Mouse (Mus musculus) limb, embryonic 12.5 days (tissue): ENCODE measurements around the gene B4galt2. TPM values are rescaled to one million over a fixed set of nuclear protein-coding genes. Genes with fewer than 3 reads are reported as not detected.

Source experiments
- ATAC-seq: fragments of 200-750 bp; cut with Nextera tagmentation; 2 replicates; pipeline ENCODE4 v1.8.0; 2017; ENCODE audit warnings: low read depth, moderate TSS enrichment; ENCODE audit not compliant: insufficient number of reproducible peaks, insufficient read depth, low FRiP score, low TSS enrichment
- H3K27ac ChIP-seq: fragments of 300-500 bp; sonication (generic); 2 replicates; pipeline ENCODE4 v1.5.1; 2016; ENCODE audit warnings: mild to moderate bottlenecking, moderate library complexity
- H3K27me3 ChIP-seq: fragments of 300-500 bp; sonication (generic); 2 replicates; pipeline ENCODE4 v1.6.1; 2016; ENCODE audit warnings: mild to moderate bottlenecking, moderate library complexity
- H3K36me3 ChIP-seq: fragments of 300-500 bp; sonication (generic); 2 replicates; pipeline ENCODE4 v1.6.1; 2016; ENCODE audit warnings: mild to moderate bottlenecking, moderate library complexity
- H3K4me1 ChIP-seq: fragments of 300-500 bp; sonication (generic); replicated peaks from 2 replicates; pipeline ENCODE4 v1.6.1; 2016
- H3K4me2 ChIP-seq: fragments of 300-500 bp; sonication (generic); 2 replicates; pipeline ENCODE4 v1.6.1; 2016; ENCODE audit warnings: mild to moderate bottlenecking, moderate library complexity
- H3K4me3 ChIP-seq: fragments of 300-500 bp; sonication (generic); replicated peaks from 2 replicates; pipeline ENCODE4 v1.5.1; 2016; ENCODE audit warnings: mild to moderate bottlenecking
- H3K9ac ChIP-seq: fragments of 300-500 bp; sonication (generic); replicated peaks from 2 replicates; pipeline ENCODE4 v1.6.1; 2016; ENCODE audit warnings: mild to moderate bottlenecking, moderate library complexity
- H3K9me3 ChIP-seq: fragments of 300-500 bp; sonication (generic); 2 replicates; pipeline ENCODE4 v1.6.1; 2016; ENCODE audit warnings: mild to moderate bottlenecking, moderate library complexity
- WGBS: fragments of 180-500 bp; shearing (Covaris S2); methylation state at CpG from one replicate; pipeline ENCODE4 v1.1.7; 2016; 5-methylcytosine and 5-hydroxymethylcytosine counted together
- polyA plus RNA-seq: library from polyadenylated mRNA; unstranded; fragments of >200 nt; fragmentation: Nextera tagmentation; extraction: Ambion mirVana; gene quantifications from 2 replicates; pipeline ENCODE4 v1.2.1, GENCODE M21; 2016

The B4galt2 gene
- 36.4 and 39.8 TPM in 2 replicates for polyA plus RNA-seq

DNA sequence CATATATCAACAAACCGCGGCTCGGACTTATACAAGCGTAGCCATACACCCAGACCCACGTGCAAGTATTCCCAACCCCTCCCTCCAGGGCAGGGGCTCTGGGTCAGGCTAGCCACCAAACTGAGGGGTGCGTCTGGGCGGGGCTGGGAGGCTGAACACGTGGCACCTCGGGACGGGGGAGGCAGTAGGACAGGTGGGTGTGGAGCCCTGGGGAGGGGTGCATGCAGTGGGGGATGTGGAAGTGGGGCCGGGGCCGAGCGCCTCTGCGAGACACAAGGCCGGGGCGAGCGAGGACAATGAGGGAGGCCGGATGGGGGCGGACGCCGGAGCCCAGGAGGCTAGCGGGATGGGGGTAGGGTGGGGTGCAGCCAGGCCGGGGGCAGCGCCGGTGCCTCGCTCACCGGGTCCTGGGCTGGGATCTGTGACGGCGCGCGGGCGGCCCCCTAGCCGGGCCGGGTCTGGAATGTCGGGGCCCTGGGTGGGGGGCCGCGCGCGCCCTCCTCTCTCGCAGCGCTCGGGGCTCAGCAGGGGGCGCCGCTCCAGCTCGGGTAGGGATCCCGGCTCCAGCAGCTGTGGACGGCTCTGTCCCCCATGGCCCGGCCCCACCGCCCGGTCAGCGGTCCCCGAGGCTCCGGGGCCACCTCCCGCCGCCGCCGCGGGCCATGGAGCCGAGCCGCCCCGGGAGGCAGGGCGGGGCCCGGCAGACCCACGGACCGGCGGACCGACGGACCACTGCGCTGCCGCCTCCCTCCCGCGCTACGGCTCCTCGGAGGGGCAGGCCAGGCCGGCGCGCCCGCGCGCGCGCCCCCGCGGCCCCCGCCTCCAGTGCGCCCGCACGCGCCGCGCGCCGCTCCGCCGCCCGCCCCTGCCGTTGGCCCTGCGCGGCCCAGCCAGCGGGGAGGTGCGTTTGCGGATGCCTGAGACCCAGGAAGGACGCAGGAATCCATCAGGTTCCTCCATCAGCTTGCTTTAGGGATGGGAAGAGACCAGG is at the start of gene B4galt2:
Gene B4galt2 (minus strand): TSS at position 787 of the 991 bp plus-strand sequence.
- 1% methylated on average over 80 of the region's 103 CpGs for WGBS
- H3K36me3 ChIP-seq = peaks cover 51% of the 10 kb centered on the region

DNA sequence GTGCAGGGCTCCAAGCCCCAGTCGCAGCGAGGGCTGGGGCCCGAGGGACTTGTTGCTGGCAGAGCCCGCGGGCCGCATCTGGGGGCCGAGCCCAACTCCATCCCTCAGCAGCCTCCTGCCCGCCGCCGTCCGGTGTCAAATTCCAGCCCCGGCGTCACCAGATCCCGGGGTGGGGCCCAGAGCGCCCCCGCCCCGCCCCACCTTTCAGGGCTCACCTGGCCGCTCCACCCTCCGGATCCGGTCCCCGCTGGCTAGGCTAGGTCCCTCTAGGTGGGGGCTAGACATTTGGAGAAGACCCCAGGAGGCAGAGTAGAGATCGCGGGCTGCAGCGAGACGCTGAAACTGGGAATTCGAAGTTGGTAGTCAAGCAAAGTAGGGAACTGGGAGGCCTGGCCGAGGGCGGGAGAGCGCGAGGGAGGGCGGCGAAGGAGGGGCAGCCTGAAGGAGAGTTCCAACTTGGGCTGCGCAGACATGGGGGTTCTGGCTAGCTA is 46.1 kb upstream of the B4galt2 start, which contains the start of gene Artn:
Gene Artn (minus strand): TSS at position 373 of the 491 bp plus-strand sequence.
- under 1% methylated on average over 33 of the region's 33 CpGs for WGBS
- peak; percentile 41; the same call in 1 of the 2 replicates for ATAC-seq
- Histone ChIP-seq H3K9ac (peak within 1 kb of the TSS; percentile 64), H3K27ac (peak within 1 kb of the TSS; percentile 82), H3K9me3 (no peaks in the 10 kb centered on the region), H3K4me3 (peak within 1 kb of the TSS; percentile 49), H3K4me2 (peak within 1 kb of the TSS; percentile 97), H3K27me3 (peaks cover 39% of the 10 kb centered on the region), H3K4me1 (peaks cover 40% of the 10 kb centered on the region), H3K36me3 (peaks cover 23% of the 10 kb centered on the region)

More for the DNA sequence above, at the start of gene B4galt2:
- peaks cover 35% of the 10 kb centered on the region for H3K4me1 ChIP-seq
- no peaks in the 10 kb centered on the region for H3K9me3 ChIP-seq
- peak within 1 kb of the TSS; percentile 83 for H3K27ac ChIP-seq
- no peaks in the 10 kb centered on the region for H3K27me3 ChIP-seq
- ATAC-seq = peak; percentile 53
- H3K4me3 ChIP-seq = peak within 1 kb of the TSS; percentile 84
- H3K4me2 ChIP-seq = peak within 1 kb of the TSS; percentile 86
- peak within 1 kb of the TSS; percentile 95 for H3K9ac ChIP-seq

- peak overlapping the region; percentile 49 for H3K4me3 ChIP-seq
- peak; percentile 21; the same call in 1 of the 2 replicates for ATAC-seq
- H3K27ac ChIP-seq = peak overlapping the region; percentile 82
- H3K4me2 ChIP-seq = peak overlapping the region; percentile 97
- H3K36me3 ChIP-seq = peaks cover 23% of the 10 kb centered on the region
- peak overlapping the region; percentile 64 for H3K9ac ChIP-seq
- H3K4me1 ChIP-seq = peaks cover 40% of the 10 kb centered on the region
- no peaks in the 10 kb centered on the region for H3K9me3 ChIP-seq
- H3K27me3 ChIP-seq = peaks cover 46% of the 10 kb centered on the region
- 1% methylated on average over 13 of the region's 13 CpGs for WGBS
These were observed 45.5 kb upstream of the B4galt2 start for GRCm38 (mm10) chr4:117928699-117929241.

GRCm38 (mm10) chr4:117928234-117928633 is 44.9 kb upstream of the B4galt2 start:
- Histone ChIP-seq H3K4me2 (peak overlapping the region; percentile 97), H3K27me3 (peaks cover 47% of the 10 kb centered on the region), H3K9me3 (no peaks in the 10 kb centered on the region), H3K36me3 (peaks cover 23% of the 10 kb centered on the region), H3K4me3 (peak overlapping the region; percentile 49), H3K9ac (no peak overlapping the region), H3K27ac (peak overlapping the region; percentile 31; the same call in 1 of the 2 replicates), H3K4me1 (peaks cover 40% of the 10 kb centered on the region)
- ATAC-seq = no peak; the same call in 1 of the 2 replicates
- 7% methylated on average over 6 of the region's 6 CpGs for WGBS

DNA sequence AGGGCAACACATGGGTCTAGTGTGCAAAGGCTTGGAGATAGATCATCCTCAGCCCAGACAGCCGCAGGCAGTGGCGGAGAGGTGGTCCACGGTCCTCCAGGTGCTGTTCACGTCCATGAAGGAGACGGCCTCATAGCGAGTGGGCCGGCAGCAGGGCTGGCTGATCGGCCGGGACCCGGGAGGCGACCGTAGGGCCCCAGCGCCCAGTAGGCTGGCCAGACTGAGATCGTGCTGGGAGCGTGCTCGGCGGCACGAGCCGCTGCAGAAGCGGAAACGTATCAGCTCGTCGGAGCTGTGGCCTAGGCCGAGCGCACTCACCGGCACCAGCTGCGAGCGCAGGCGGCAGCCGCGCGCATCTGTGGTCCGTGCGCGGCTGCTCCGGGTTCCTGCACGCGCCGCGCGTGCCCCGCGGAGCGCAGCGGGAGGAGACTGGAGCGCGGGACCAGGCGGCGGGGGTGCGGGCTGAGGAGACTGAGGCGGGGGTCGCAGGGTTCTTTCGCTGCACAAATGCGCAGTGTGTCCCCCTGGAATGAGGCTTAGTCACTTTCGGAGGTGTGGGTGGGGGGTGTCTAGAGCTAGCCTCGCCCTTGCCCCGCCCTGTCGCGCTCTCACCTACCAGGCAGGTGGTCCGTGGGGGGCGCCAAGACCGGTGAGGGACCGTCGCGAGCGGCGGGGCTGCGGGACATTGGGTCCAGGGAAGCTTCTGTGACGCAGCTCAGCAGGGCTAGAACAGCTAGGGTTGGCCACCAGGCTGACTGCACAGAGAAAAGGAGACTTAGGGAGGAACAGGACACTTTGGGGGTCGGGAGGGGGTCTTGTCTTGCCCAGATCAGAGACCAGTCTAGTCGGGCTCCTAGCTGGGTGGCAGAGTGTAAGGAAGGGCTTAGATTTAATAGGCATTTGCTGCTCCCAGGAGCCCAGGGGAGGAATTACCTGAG is 43.5 kb upstream of the B4galt2 start:
- peak overlapping the region; percentile 49 for H3K4me3 ChIP-seq
- WGBS = 1% methylated on average over 71 of the region's 71 CpGs
- H3K27me3 ChIP-seq = peaks cover 49% of the 10 kb centered on the region

DNA sequence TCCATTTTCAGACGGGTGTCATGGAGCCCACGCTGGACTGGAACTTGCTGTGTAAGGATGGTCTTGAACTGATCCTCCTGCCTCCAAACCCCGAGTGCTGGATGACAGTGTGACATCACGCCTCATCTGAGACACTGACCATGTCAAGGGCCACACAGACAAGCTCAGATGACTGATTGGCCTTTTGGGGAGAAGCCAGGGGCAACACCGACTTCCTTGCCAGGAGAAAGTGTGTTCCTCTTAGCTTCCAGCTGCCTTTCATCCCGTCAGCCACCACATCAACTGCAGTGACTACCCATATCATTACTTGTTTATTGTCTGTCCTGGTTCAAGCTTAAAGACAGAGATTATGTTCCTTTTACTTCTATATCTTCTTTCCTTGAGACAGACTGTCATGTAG is 41.6 kb upstream of the B4galt2 start:
- Histone ChIP-seq H3K27ac (no peak overlapping the region), H3K9me3 (no peaks in the 10 kb centered on the region), H3K9ac (no peak overlapping the region), H3K4me2 (no peak overlapping the region), H3K4me3 (no peak overlapping the region), H3K27me3 (peaks cover 51% of the 10 kb centered on the region), H3K4me1 (peaks cover 36% of the 10 kb centered on the region), H3K36me3 (peaks cover 9% of the 10 kb centered on the region; the same call in 1 of the 2 replicates)
- ATAC-seq = no peak
- WGBS = 56% methylated on average over 6 of the region's 6 CpGs

More for the DNA sequence above, 43.5 kb upstream of the B4galt2 start:
- no peak overlapping the region for H3K27ac ChIP-seq
- no peak for ATAC-seq
- no peaks in the 10 kb centered on the region for H3K9me3 ChIP-seq
- peak overlapping the region; percentile 63 for H3K9ac ChIP-seq
- peaks cover 12% of the 10 kb centered on the region; the same call in 1 of the 2 replicates for H3K36me3 ChIP-seq
- H3K4me2 ChIP-seq = peak overlapping the region; percentile 97
- peaks cover 40% of the 10 kb centered on the region for H3K4me1 ChIP-seq

- Histone ChIP-seq H3K4me2 (no peak overlapping the region), H3K9ac (no peak overlapping the region), H3K36me3 (peaks cover 9% of the 10 kb centered on the region; the same call in 1 of the 2 replicates), H3K27ac (no peak overlapping the region), H3K4me3 (no peak overlapping the region), H3K9me3 (no peaks in the 10 kb centered on the region), H3K4me1 (peaks cover 23% of the 10 kb centered on the region), H3K27me3 (peaks cover 51% of the 10 kb centered on the region)
- WGBS = 61% methylated on average over 2 of the region's 2 CpGs
- ATAC-seq = no peak
These were observed 40.2 kb upstream of the B4galt2 start for GRCm38 (mm10) chr4:117923450-117923849.

DNA sequence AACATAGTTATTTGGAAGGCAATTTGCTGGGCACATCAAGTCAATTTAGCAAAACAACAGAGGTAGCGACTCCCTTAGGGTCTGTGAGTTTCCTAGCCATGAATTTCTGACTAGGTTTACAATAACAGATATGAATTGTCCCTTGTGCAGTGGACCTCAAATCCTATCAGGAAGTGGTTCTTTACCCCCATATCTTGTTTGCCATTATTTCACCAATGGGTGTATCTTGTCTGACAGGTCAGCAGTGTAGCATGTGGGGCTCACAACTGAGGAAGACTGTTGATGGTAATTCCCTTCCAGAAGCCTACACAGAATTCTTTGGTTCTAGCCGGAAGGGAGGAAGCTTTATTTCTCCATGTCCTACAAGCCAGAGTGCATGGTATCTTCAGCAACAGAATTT is 38.1 kb upstream of the B4galt2 start:
- H3K36me3 ChIP-seq = peaks cover 9% of the 10 kb centered on the region; the same call in 1 of the 2 replicates
- 80% methylated on average over 2 of the region's 2 CpGs for WGBS
- no peak overlapping the region for H3K27ac ChIP-seq
- no peak overlapping the region for H3K4me3 ChIP-seq
- no peak overlapping the region for H3K9ac ChIP-seq
- no peak for ATAC-seq
- peaks cover 3% of the 10 kb centered on the region; the same call in 1 of the 2 replicates for H3K4me1 ChIP-seq
- peaks cover 31% of the 10 kb centered on the region for H3K27me3 ChIP-seq
- no peak overlapping the region for H3K4me2 ChIP-seq
- H3K9me3 ChIP-seq = no peaks in the 10 kb centered on the region

GRCm38 (mm10) chr4:117918762-117919161 is 35.5 kb upstream of the B4galt2 start:
- no peaks in the 10 kb centered on the region for H3K36me3 ChIP-seq
- no peak overlapping the region for H3K9ac ChIP-seq
- H3K4me3 ChIP-seq = no peak overlapping the region
- H3K9me3 ChIP-seq = no peaks in the 10 kb centered on the region
- no peak overlapping the region for H3K27ac ChIP-seq
- H3K4me1 ChIP-seq = peaks cover 15% of the 10 kb centered on the region
- WGBS = 86% methylated on average over 5 of the region's 5 CpGs
- peaks cover 5% of the 10 kb centered on the region for H3K27me3 ChIP-seq
- ATAC-seq = no peak
- no peak overlapping the region for H3K4me2 ChIP-seq

DNA sequence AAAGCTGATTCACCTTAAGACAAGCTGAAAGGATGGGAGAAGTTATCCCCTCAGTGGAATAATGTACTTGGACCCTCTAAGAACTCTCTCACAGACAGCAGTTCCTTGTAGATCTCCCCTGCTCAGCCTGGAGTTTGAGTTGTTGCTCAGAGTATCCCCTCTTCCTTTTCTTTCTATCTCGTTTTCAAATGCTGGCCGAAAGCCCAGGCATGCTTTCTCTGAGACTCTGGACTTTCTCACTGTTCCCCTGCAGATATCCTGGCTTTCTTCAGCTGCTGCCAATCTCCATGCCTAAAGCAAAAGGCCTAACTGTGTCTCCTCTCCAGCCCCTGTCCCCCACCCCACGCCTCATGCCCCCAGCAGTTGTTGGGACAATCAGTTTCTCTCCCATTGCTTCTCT is 35.0 kb upstream of the B4galt2 start:
- ATAC-seq = no peak
- Histone ChIP-seq H3K4me1 (peaks cover 20% of the 10 kb centered on the region), H3K27ac (no peak overlapping the region), H3K36me3 (no peaks in the 10 kb centered on the region), H3K27me3 (peaks cover 5% of the 10 kb centered on the region), H3K9me3 (no peaks in the 10 kb centered on the region), H3K9ac (no peak overlapping the region), H3K4me3 (no peak overlapping the region), H3K4me2 (no peak overlapping the region)
- 77% methylated on average over 3 of the region's 3 CpGs for WGBS
